Mouse (Mus musculus) lung, adult 10 weeks (tissue): ENCODE data around the gene Stxbp1. TPM values are rescaled to one million over a fixed set of nuclear protein-coding genes. Genes with fewer than 3 reads are reported as not detected.

Experiments
- polyA plus RNA-seq: library from polyadenylated mRNA; stranded (reverse); fragments of 350-450 nt; fragmentation: Illumina TruSeq; extraction: RNeasy Lipid Tissue Mini Kit (QIAGEN cat#74804); gene quantifications from one replicate; pipeline ENCODE4 v1.2.3, GENCODE M21; 2014; ENCODE audit warnings: low read depth, low replicate concordance; ENCODE audit not compliant: insufficient read depth

Stxbp1 gene
- 13.0 TPM for polyA plus RNA-seq

GRCm38 (mm10) chr2:32846805-32847467 lies at the start of gene Stxbp1:
Gene Stxbp1, minus strand, starts transcription at chr2:32847245.

GRCm38 (mm10) chr2:32875675-32876489 lies 28.8 kb upstream of the Stxbp1 start, which contains the start of gene Fam129b:
Gene Fam129b, plus strand, starts transcription at chr2:32876114.

GRCm38 (mm10) chr2:32784048-32784681 lies 62.9 kb downstream of the Stxbp1 start, which contains the start of gene Cfap157:
Gene Cfap157, minus strand, starts transcription at chr2:32784428.

GRCm38 (mm10) chr2:32775359-32776074 lies 71.5 kb downstream of the Stxbp1 start, which contains the start of the genes Ttc16 and Ptrh1:
Gene Ttc16, minus strand, starts transcription at chr2:32775633.
Gene Ptrh1, plus strand, starts transcription at chr2:32775786.

GRCm38 (mm10) chr2:32757056-32757845 lies 89.8 kb downstream of the Stxbp1 start, which contains the start of gene Tor2a:
Gene Tor2a, plus strand, starts transcription at chr2:32757234.

GRCm38 (mm10) chr2:32740916-32741272 lies 106.2 kb downstream of the Stxbp1 start, which contains the start of gene 6330409D20Rik:
Gene 6330409D20Rik, minus strand, starts transcription at chr2:32741016.

Other genes starting within 250 kb of the Stxbp1 start
- gene St6galnac6, start 247.5 kb downstream of the Stxbp1 start, polyA plus RNA-seq = 21.6 TPM
- 24.5 TPM for gene Ak1, start 225.5 kb downstream of the Stxbp1 start, polyA plus RNA-seq
- gene Eng, start 200.7 kb downstream of the Stxbp1 start, polyA plus RNA-seq = 182 TPM
- 11.3 TPM for gene Fpgs, start 143.1 kb downstream of the Stxbp1 start, polyA plus RNA-seq
- 69.8 TPM for gene Cdk9, start 134.2 kb downstream of the Stxbp1 start, polyA plus RNA-seq
- 34.4 TPM for gene Sh2d3c, start 126.2 kb downstream of the Stxbp1 start, polyA plus RNA-seq
- 0.50 TPM for gene 6330409D20Rik, start 106.2 kb downstream of the Stxbp1 start, polyA plus RNA-seq
- 28.0 TPM for gene Tor2a, start 90.0 kb downstream of the Stxbp1 start, polyA plus RNA-seq
- 3.9 TPM for gene Ttc16, start 71.6 kb downstream of the Stxbp1 start, polyA plus RNA-seq
- 4.9 TPM for gene Ptrh1, start 71.5 kb downstream of the Stxbp1 start, polyA plus RNA-seq
- gene Cfap157, start 62.8 kb downstream of the Stxbp1 start, polyA plus RNA-seq = 3.9 TPM
- 108 TPM for gene Fam129b, start 28.9 kb upstream of the Stxbp1 start, polyA plus RNA-seq
- gene Rpl12, start 114.3 kb upstream of the Stxbp1 start, polyA plus RNA-seq = 1,042 TPM
- gene Lrsam1, start 114.4 kb upstream of the Stxbp1 start, polyA plus RNA-seq = 4.8 TPM
- gene Slc2a8, start 134.8 kb upstream of the Stxbp1 start, polyA plus RNA-seq = 10.2 TPM